ENCODE assay signal across 8 mouse cellular contexts in the genomic region with DNA sequence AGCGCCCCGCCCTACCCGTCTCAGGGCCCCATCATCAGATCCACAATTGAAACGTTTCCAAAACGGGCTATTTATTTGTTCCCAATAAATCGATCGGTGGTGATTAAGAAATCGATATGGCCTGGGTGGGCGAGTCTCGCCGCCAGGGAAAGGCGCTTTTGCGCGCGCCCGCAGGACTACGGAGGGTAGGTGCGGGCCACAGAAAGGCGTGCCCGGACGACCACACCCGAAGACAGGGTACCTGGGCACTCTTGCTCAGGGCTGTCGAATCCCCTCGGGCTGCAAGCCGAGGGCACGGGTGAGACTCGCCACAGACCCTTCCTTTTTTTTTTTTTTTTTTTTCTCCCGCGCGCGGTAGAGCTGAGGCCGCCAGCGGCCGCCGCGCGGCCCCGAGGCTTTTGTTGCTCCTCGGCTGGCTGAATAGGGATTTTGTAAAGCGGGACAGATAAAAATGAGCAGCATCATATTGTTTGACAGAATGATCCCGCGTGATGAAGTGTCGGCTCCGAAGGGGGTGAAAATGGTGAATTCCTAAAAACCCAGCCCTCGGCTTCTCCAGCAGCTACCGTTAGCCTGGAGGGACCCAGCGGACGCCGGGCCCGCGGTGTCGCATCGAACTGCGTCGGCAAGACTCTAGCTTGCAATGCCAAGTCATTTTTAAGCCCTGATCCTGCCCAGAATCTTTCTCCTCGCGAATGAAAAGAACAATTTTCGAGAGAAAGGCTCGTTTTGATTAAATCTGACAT. TPM values are rescaled to one million over a fixed set of nuclear protein-coding genes. Genes with fewer than 3 reads are reported as not detected.
DNase-seq lines count a peak whose midpoint lies in the region; ATAC-seq and TF ChIP-seq lines count a peak whose summit lies in the region.

No protein-coding gene starts in this region.

- no peak for TF ChIP-seq CTCF in layer of hippocampus, adult 2 months (conservative IDR thresholded peaks at IDR 0.05)

- no peak overlapping the region for H3K27ac ChIP-seq in ES-E14 (ENCODE audit: insufficient read depth, low read depth, low read length, poor library complexity, severe bottlenecking)
- no peak overlapping the region for H3K27ac ChIP-seq in forebrain, embryonic 16.5 days (ENCODE audit: low read length)
- no peak overlapping the region for H3K27ac ChIP-seq in limb, embryonic 12.5 days
- no peak overlapping the region for H3K27ac ChIP-seq in layer of hippocampus, adult 2 months

- peak overlapping the region; percentile 29 for H3K4me2 ChIP-seq in forebrain, embryonic 16.5 days (ENCODE audit: low read length)
- H3K4me2 ChIP-seq in limb, embryonic 12.5 days = peak overlapping the region; percentile 44

- H3K27me3 ChIP-seq in forebrain, embryonic 16.5 days (replicated peaks; ENCODE audit: control insufficient read depth, insufficient read depth, low read length) = peaks cover 75% of the 10 kb centered on the region
- H3K27me3 ChIP-seq in limb, embryonic 12.5 days = peaks cover 97% of the 10 kb centered on the region

- H3K4me1 ChIP-seq in ES-E14 (ENCODE audit: control insufficient read depth in 2 of 2, insufficient read depth in 2 of 2, low read length in 2 of 2, poor library complexity in 1 of 2) = peaks cover 2 to 3% of the 10 kb centered on the region in 2 experiments; a peak in 2 of 4 replicates
- H3K4me1 ChIP-seq in forebrain, embryonic 16.5 days (replicated peaks; ENCODE audit: control insufficient read depth, insufficient read depth, low read length) = peaks cover 11% of the 10 kb centered on the region
- H3K4me1 ChIP-seq in limb, embryonic 12.5 days (replicated peaks) = peaks cover 11% of the 10 kb centered on the region; the same call in 1 of the 2 replicates

- H3K9me3 ChIP-seq in ES-E14 (ENCODE audit: control insufficient read depth, insufficient read depth, low read depth, low read length) = no peaks in the 10 kb centered on the region
- H3K9me3 ChIP-seq in forebrain, embryonic 16.5 days (ENCODE audit: control insufficient read depth, low read length) = no peaks in the 10 kb centered on the region
- H3K9me3 ChIP-seq in limb, embryonic 12.5 days = no peaks in the 10 kb centered on the region

- WGBS in forebrain, embryonic 16.5 days = 1% methylated on average over 59 of the region's 59 CpGs
- 2% methylated on average over 59 of the region's 59 CpGs for WGBS in limb, embryonic 12.5 days

- ATAC-seq in forebrain, embryonic 16.5 days = no peak
- ATAC-seq in limb, embryonic 12.5 days (ENCODE audit: insufficient number of reproducible peaks, insufficient read depth, low FRiP score, low TSS enrichment, low read depth) = 0 out of 2 replicates have a peak, but pooled peaks have one; percentile 43

- H3K4me3 ChIP-seq in ES-E14 (ENCODE audit: insufficient read depth in 1 of 2, low read depth in 1 of 2, low read length in 2 of 2, poor library complexity in 1 of 2, severe bottlenecking in 1 of 2) = peak overlapping the region; percentile 44 to 53
- H3K4me3 ChIP-seq in forebrain, embryonic 16.5 days (replicated peaks; ENCODE audit: low read length) = peak overlapping the region; percentile 3; the same call in 1 of the 2 replicates
- peak overlapping the region; percentile 24 for H3K4me3 ChIP-seq in limb, embryonic 12.5 days (replicated peaks)
- H3K4me3 ChIP-seq in layer of hippocampus, adult 2 months = no peak overlapping the region

- H3K9ac ChIP-seq in ES-E14 (ENCODE audit: insufficient read depth, low read depth, low read length, poor library complexity, severe bottlenecking) = peak overlapping the region; percentile 55; the same call in 1 of the 2 replicates
- no peak overlapping the region for H3K9ac ChIP-seq in forebrain, embryonic 16.5 days (replicated peaks; ENCODE audit: low read depth, low read length)
- no peak overlapping the region for H3K9ac ChIP-seq in limb, embryonic 12.5 days (replicated peaks)

- peak; percentile 46 to 57 for DNase-seq in cerebellum, postnatal 10 days
- no peak for DNase-seq in cerebellum, adult 9-11 months
- DNase-seq in ES-E14 (ENCODE audit: low read depth, low spot score) = no peak
- no peak for DNase-seq in thymus, postnatal 4 days
- DNase-seq in frontal cortex, postnatal 36 days (ENCODE audit: low spot score in 2 of 2) = no peak
- DNase-seq in layer of hippocampus, adult 2 months (ENCODE audit: low spot score in 2 of 2) = no peak

- in situ Hi-C loops in ES-E14 (cut with MboI; ENCODE audit: low sequenced_read_pairs in 2 of 2, unreplicated experiment in 2 of 2) = no loop called here

- no peaks in the 10 kb centered on the region for H3K36me3 ChIP-seq in ES-E14 (ENCODE audit: control insufficient read depth, insufficient read depth, low read length, poor library complexity, severe bottlenecking)
- no peaks in the 10 kb centered on the region for H3K36me3 ChIP-seq in forebrain, embryonic 16.5 days (ENCODE audit: control insufficient read depth, insufficient read depth)
- no peaks in the 10 kb centered on the region for H3K36me3 ChIP-seq in limb, embryonic 12.5 days

TF ChIP-seq in ES-E14, 5 proteins besides CTCF, POLR2A, EP300 and RAD21:
- TF ChIP-seq ZC3H11A (IDR thresholded peaks at IDR 0.05; ENCODE audit: borderline replicate concordance, low read depth, low read length) (no peak), ZNF384 (IDR thresholded peaks at IDR 0.05; ENCODE audit: low read depth, low read length) (peak; percentile 62; the same call in 1 of the 2 replicates)

RNA-seq across cellular contexts. Expression of a gene that starts 5.0 kb away (rescaled TPM):
- total RNA-seq in ES-E14 (2012; rRNA removed) = 26.1 and 34.7 TPM in 2 replicates
- polyA plus RNA-seq in forebrain, embryonic 16.5 days (2015; fragmentation: Nextera tagmentation; extraction: Ambion mirVana) = 0.10 and 0.14 TPM in 2 replicates
- 0.85 and 0.91 TPM in 2 replicates for polyA plus RNA-seq in limb, embryonic 12.5 days (2016; fragmentation: Nextera tagmentation; extraction: Ambion mirVana)
- total RNA-seq in layer of hippocampus, adult 2 months (2021) = not detected

Comparison
In these comparisons a context has a peak if more than half of its experiments do, and no peak if none do; other contexts are left out.
1. DNase-seq: peak in cerebellum, postnatal 10 days (2 of 2); none in cerebellum, adult 9-11 months (single experiment), ES-E14 (single experiment), thymus, postnatal 4 days (single experiment), frontal cortex, postnatal 36 days (0 of 2) and layer of hippocampus, adult 2 months (0 of 2).
2. RNA of a gene that starts 5.0 kb away (total RNA-seq): 26.1 to 34.7 TPM in ES-E14; not detected in layer of hippocampus, adult 2 months; every median in the first group is over 10 times any median in the second.